Mouse (Mus musculus) liver, postnatal 0 days (tissue): Measurements from ENCODE around the gene Sh3tc1. TPM values are rescaled to one million over a fixed set of nuclear protein-coding genes. Genes with fewer than 3 reads are reported as not detected.
A peak's percentile ranks its signal among the peaks of the same experiment; 100 is the strongest.

ENCODE experiments used
- ATAC-seq: fragments of 200-750 bp; cut with Nextera tagmentation; 2 replicates; pipeline ENCODE4 v1.8.0; 2017; ENCODE audit warnings: mild to moderate bottlenecking, moderate library complexity
- DNase-seq: peaks from one replicate; pipeline ENCODE4 v3.0.0-alpha.2; 2016
- H3K27ac ChIP-seq: fragments of 300-500 bp; sonication (generic); 2 replicates; pipeline ENCODE4 v1.5.1; 2014; ENCODE audit warnings: antibody characterized with exemption, moderate library complexity, mild to moderate bottlenecking, low read depth
- H3K27me3 ChIP-seq: fragments of 300-500 bp; sonication (generic); 2 replicates; pipeline ENCODE4 v1.6.1; 2014; ENCODE audit warnings: low read length, control low read depth, mixed read lengths; ENCODE audit not compliant: insufficient read depth
- H3K36me3 ChIP-seq: fragments of 300-500 bp; sonication (generic); replicated peaks from 2 replicates; pipeline ENCODE4 v1.6.1; 2014; ENCODE audit warnings: mild to moderate bottlenecking, control low read depth, low read length, moderate library complexity, mixed read lengths; ENCODE audit not compliant: insufficient read depth
- H3K4me1 ChIP-seq: fragments of 300-500 bp; sonication (generic); 2 replicates; pipeline ENCODE4 v1.6.1; 2014; ENCODE audit warnings: antibody characterized with exemption, mild to moderate bottlenecking, control low read depth; ENCODE audit not compliant: insufficient read depth
- H3K4me2 ChIP-seq: fragments of 300-500 bp; sonication (generic); 2 replicates; pipeline ENCODE4 v1.6.1; 2014; ENCODE audit warnings: low read depth, mild to moderate bottlenecking, low read length, moderate library complexity, mixed read lengths
- H3K4me3 ChIP-seq: fragments of 300-500 bp; sonication (generic); 2 replicates; pipeline ENCODE4 v1.5.1; 2014; ENCODE audit warnings: low read depth, low read length
- H3K9ac ChIP-seq: fragments of 300-500 bp; sonication (generic); replicated peaks from 2 replicates; pipeline ENCODE4 v1.6.1; 2014; ENCODE audit warnings: mild to moderate bottlenecking, moderate library complexity
- H3K9me3 ChIP-seq: fragments of 300-500 bp; sonication (generic); 2 replicates; pipeline ENCODE4 v1.6.1; 2016; ENCODE audit warnings: mild to moderate bottlenecking, control low read depth, low read length, mixed read lengths
- CTCF ChIP-seq: sonication (generic); IDR thresholded peaks from 2 replicates; pipeline ENCODE4 v1.5.1; 2016; ENCODE audit warnings: antibody characterized with exemption, low read depth
- EP300 ChIP-seq: IDR thresholded peaks from 2 replicates; pipeline ENCODE4 v1.6.1; 2016; ENCODE audit warnings: antibody characterized with exemption, low read depth, mild to moderate bottlenecking
- WGBS: fragments of 180-500 bp; shearing (Covaris S2); extraction: QIAGEN DNeasy Blood & Tissue Kit; methylation state at CpG from one replicate; pipeline ENCODE4 v1.1.7; 2014; ENCODE audit not compliant: insufficient replicate concordance; 5-methylcytosine and 5-hydroxymethylcytosine counted together
- polyA plus RNA-seq: library from polyadenylated mRNA; unstranded; fragments of >200 nt; fragmentation: Nextera tagmentation; extraction: Ambion mirVana; gene quantifications from 2 replicates; pipeline ENCODE4 v1.2.1, GENCODE M21; 2015

The Sh3tc1 gene
- polyA plus RNA-seq, 1 experiment from 2014 or later: 3.5 TPM

- Histone ChIP-seq H3K9ac (no peak overlapping the region), H3K27me3 (no peaks in the 10 kb centered on the region), H3K27ac (no peak overlapping the region), H3K4me1 (no peaks in the 10 kb centered on the region), H3K4me2 (no peak overlapping the region), H3K36me3 (no peaks in the 10 kb centered on the region), H3K9me3 (no peaks in the 10 kb centered on the region), H3K4me3 (no peak overlapping the region)
- TF ChIP-seq EP300: no peak
- no peak for TF ChIP-seq CTCF
- 66% methylated on average over 6 of the region's 6 CpGs for WGBS
- ATAC-seq (no peak), DNase-seq (no peak)
Measured at GRCm38 (mm10) chr5:35765909-35766308, 26.1 kb upstream of the Sh3tc1 start.

- Histone ChIP-seq H3K9ac (no peak overlapping the region), H3K27ac (no peak overlapping the region), H3K27me3 (peaks cover 23% of the 10 kb centered on the region), H3K4me1 (peaks cover 4% of the 10 kb centered on the region; the same call in 1 of the 2 replicates), H3K9me3 (no peaks in the 10 kb centered on the region), H3K4me2 (no peak overlapping the region), H3K36me3 (no peaks in the 10 kb centered on the region), H3K4me3 (no peak overlapping the region)
- ATAC-seq: no peak
- 64% methylated on average over 10 of the region's 10 CpGs for WGBS
- DNase-seq: no peak
- TF ChIP-seq CTCF: no peak
- no peak for TF ChIP-seq EP300
Measured at GRCm38 (mm10) chr5:35762850-35763249, 23.1 kb upstream of the Sh3tc1 start.

GRCm38 (mm10) chr5:35762388-35762787 lies 22.6 kb upstream of the Sh3tc1 start:
- H3K36me3 ChIP-seq: no peaks in the 10 kb centered on the region
- no peak for ATAC-seq
- H3K9me3 ChIP-seq: no peaks in the 10 kb centered on the region
- DNase-seq: no peak
- H3K9ac ChIP-seq: no peak overlapping the region
- H3K27me3 ChIP-seq: peaks cover 24% of the 10 kb centered on the region
- H3K4me2 ChIP-seq: no peak overlapping the region
- TF ChIP-seq EP300 (no peak), CTCF (no peak)
- H3K4me3 ChIP-seq: no peak overlapping the region
- WGBS: 66% methylated on average over 5 of the region's 5 CpGs
- no peak overlapping the region for H3K27ac ChIP-seq
- H3K4me1 ChIP-seq: peaks cover 6% of the 10 kb centered on the region; the same call in 1 of the 2 replicates

GRCm38 (mm10) chr5:35761323-35761722 lies 21.5 kb upstream of the Sh3tc1 start:
- H3K4me2 ChIP-seq: no peak overlapping the region
- ATAC-seq (no peak), DNase-seq (no peak)
- no peak overlapping the region for H3K27ac ChIP-seq
- H3K4me3 ChIP-seq: no peak overlapping the region
- peaks cover 24% of the 10 kb centered on the region for H3K27me3 ChIP-seq
- no peaks in the 10 kb centered on the region for H3K9me3 ChIP-seq
- H3K4me1 ChIP-seq: peaks cover 6% of the 10 kb centered on the region; the same call in 1 of the 2 replicates
- 67% methylated on average over 5 of the region's 5 CpGs for WGBS
- H3K9ac ChIP-seq: no peak overlapping the region
- TF ChIP-seq EP300 (no peak), CTCF (no peak)
- no peaks in the 10 kb centered on the region for H3K36me3 ChIP-seq

- Histone ChIP-seq H3K27me3 (peaks cover 29% of the 10 kb centered on the region), H3K9ac (peak overlapping the region; percentile 48), H3K9me3 (no peaks in the 10 kb centered on the region), H3K4me2 (peak overlapping the region; percentile 96), H3K36me3 (no peaks in the 10 kb centered on the region), H3K27ac (no peak overlapping the region), H3K4me1 (peaks cover 6% of the 10 kb centered on the region; the same call in 1 of the 2 replicates), H3K4me3 (peak overlapping the region; percentile 58)
- WGBS: 2% methylated on average over 40 of the region's 40 CpGs
- ATAC-seq (no peak), DNase-seq (peak; percentile 30)
- TF ChIP-seq EP300 (no peak), CTCF (no peak)
Measured at GRCm38 (mm10) chr5:35758081-35759053, 18.6 kb upstream of the Sh3tc1 start.

GRCm38 (mm10) chr5:35757639-35758001 lies 17.8 kb upstream of the Sh3tc1 start, which contains the start of gene Ablim2:
Ablim2 (plus strand) TSS chr5:35757880.
- WGBS: under 1% methylated on average over 31 of the region's 35 CpGs
- Histone ChIP-seq H3K27ac (no peak within 1 kb of the TSS), H3K27me3 (peaks cover 29% of the 10 kb centered on the region)

More at GRCm38 (mm10) chr5:35757639-35758001, 17.8 kb upstream of the Sh3tc1 start, which contains the start of gene Ablim2:
- no peaks in the 10 kb centered on the region for H3K36me3 ChIP-seq
- peak; percentile 96 for ATAC-seq
- peak; percentile 91 for DNase-seq
- peak within 1 kb of the TSS; percentile 96 for H3K4me2 ChIP-seq
- no peaks in the 10 kb centered on the region for H3K9me3 ChIP-seq
- TF ChIP-seq CTCF (no peak), EP300 (no peak)
- H3K9ac ChIP-seq: peak within 1 kb of the TSS; percentile 48
- peak within 1 kb of the TSS; percentile 58 for H3K4me3 ChIP-seq
- H3K4me1 ChIP-seq: peaks cover 6% of the 10 kb centered on the region; the same call in 1 of the 2 replicates
